Mouse (Mus musculus): Measurements from ENCODE around the gene Pde3a.
"Not testable (repeated sequence)": the region's sequence is repeated elsewhere in the genome, so short reads cannot be mapped to it uniquely, and the experiment has no call there.

Gene Pde3a

DNA sequence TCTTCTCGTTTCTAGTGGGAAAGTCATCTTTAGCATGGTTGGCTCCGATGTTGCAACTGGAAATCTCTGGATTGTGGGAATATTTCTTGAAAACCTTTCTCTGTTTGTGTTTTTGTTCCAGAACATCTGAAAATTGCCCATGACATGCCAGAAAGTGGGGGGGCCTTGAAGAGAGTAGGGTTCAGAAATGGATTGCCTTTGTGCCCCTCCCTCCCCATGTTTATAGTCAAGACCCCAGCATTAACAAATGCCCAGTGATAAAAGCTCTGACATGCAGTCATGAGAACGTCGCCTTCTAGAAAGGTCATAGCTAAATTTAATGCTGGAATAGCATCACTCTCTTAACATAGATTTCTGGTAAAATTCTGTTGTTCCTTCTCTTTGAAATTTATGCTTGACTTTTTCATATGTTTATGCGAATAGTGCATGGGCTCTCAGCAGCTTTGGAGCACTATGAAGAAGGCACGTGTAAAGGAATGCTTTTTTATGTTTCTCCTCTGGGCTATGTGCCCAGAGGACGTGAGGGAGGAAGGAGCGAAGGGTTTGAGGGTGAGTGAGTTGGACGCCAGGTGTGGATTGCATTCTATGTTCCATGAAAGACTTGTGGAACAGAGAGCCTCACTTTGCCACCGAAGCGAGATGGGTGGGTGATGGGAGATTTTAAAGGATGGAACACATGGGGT lies 19.0 kb downstream of the Pde3a start:
- no peak for DNase-seq (ENCODE audit: low spot score)

DNA sequence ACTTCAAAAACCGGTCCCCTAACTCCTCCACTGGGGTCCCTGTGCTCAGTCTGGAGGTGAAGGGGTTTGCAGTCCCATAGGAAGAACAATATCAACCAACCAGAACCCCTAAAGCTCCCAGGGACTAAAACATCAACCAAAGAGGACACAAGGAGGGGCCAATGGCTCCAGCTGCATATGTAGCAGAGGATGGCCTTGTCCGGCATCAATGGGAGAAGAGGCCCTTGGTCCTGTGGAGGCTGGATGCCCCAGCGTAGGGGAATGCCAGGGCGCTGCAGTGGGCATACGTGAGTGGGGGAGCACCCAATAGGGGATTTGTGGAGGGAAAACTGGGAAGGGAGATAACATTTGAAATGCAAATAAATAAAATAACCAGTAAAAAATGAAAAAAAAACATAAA lies 19.8 kb downstream of the Pde3a start:
- DNase-seq (ENCODE audit: low spot score), result no peak

DNA sequence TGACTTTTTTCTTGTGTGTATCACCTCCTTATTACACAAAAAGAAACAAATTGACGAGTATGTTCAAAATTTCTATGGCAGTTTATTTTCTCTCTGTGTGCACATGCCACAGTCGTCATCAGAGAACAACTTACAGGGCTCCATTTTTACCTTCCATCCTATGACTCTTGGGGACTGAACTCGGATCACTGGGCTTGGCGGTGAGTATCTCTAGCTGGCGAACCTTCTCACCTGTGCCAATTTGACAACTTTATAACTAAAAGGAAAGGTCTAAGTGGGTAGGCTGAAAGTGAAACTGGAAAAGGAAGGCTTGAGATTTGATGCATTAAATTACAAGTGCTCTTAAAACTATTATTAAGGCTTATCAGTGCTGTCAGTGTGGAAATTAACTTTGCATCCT lies 22.1 kb downstream of the Pde3a start:
- no peak for DNase-seq (ENCODE audit: low spot score)

DNA sequence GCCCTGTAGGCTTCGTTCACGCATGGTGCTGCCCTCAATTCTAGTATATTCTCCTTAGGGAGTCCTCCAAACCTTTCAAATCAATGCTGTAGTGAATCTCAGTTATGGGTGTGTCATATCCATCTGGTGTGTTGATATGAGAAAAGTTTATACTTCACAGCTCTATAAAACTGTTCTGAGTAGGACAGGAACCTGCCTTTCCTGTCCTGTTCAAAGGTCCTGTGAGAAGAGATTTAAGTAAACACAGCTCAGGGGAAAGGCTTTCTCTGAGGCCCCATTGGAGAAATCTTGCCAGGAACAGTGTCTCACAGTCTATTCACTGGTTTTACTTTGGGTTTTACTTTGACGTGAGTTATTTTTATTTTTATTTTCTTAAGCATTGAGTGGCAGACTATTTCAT lies 22.5 kb downstream of the Pde3a start:
- DNase-seq (ENCODE audit: low spot score), result no peak

DNA sequence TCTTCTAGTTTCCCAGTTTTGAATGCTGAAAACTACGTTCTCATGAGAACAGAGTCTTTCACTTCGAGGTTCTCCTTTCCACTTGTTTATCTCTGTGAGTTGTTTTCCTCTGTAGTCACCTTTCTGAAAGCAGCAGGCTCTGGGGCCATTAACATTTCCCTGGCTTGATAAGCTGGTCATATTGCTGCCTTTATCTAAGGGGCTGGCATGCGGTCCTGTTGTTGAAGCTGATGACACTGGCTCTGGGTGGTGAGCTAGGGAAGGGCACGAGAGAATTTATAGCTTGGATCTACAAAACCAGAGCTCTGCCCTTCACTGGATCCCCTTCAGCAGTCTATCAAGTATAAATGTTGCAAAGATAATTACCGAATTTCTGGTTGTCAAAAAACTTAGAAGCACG lies 24.6 kb downstream of the Pde3a start:
- no peak for DNase-seq (ENCODE audit: low spot score)

DNA sequence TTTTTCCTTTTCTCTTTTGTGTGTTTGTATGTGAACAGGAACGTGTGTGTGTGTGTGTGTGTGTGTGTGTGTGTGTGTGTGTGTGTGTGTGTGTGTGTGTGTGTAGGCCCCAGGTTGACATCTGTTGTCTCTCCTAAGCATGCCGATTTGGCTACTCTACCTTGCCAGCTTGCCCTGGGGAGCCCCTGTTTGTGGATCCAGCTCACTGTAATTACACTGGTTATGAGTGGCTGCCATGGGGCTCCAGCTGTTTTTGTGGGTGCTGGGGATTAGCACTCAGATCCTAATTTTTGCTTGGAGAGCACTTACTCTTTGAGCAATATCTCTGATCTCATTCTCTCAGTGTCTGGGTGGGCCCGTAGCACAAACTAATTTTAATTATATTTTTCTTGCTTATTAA lies 32.6 kb downstream of the Pde3a start:
- DNase-seq (ENCODE audit: low spot score), result no peak

DNA sequence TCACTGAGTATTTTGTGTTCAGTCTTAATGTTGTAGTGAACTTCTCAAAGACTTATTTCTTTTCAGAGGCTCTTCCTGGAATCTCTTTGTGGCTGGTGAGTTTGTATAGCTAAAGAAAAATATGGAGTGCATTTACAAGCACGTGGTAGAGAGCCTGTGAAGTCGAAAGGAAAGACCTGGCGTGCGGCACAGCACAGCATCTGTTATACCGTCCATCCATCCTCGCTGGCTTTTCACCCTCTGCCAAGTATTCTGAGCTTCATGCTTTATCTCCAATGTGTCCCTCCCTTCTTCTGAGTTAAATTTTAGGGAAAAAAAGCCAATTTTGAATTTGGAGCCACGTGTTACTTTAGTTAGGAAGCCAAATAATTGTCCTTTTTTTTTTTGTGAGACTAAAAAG lies 33.7 kb downstream of the Pde3a start:
- DNase-seq (ENCODE audit: low spot score), result no peak

DNA sequence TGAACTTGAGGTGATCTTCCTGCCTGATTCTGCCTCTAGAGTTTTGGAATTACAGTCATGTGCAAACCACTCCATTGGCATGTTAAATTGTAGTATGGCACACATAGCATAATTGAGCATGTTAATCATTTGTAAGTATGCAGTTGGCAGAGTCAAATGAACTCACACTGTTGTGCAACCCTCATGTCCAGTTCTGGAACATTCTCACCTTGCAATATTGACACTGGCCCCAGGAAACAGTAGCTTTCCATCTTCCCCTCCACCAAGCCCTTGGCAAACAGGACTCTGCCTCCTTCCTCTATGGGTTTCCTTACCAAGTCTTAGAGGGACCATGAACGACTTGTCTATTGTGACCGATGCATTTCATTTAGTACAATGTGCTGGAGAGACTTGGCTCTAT lies 42.1 kb downstream of the Pde3a start:
- no peak for DNase-seq (ENCODE audit: low spot score)

DNA sequence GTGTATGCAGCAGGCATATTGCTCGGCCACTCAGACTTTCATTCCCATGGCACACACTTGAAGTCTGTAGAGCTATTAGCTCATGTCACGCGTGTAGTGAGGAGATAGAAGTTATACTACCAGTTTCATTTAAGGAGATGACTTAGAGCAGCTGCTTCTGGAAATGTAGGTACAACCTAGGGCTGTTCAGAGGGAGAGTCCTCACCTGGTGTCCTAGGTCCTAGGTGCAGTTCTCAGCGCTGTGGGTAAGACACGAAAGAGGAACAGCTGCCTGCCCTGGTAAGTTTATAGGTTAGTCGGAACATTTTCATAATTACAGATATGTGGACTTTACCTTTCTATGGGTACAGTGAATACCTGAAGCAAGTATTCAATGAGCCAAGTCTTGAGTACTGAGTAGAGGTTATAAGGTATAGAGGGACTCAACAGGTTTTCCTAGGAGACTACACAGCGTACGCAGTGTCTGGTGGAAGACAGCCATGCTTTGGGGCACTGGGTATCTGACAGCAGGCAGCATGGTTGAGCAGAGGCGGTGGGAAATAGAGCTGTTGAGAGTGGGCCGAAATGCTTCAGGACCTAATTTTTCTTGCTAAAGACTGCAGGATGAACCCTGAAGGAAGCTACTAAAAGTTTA lies 43.9 kb downstream of the Pde3a start:
- no peak for DNase-seq (ENCODE audit: low spot score)

DNA sequence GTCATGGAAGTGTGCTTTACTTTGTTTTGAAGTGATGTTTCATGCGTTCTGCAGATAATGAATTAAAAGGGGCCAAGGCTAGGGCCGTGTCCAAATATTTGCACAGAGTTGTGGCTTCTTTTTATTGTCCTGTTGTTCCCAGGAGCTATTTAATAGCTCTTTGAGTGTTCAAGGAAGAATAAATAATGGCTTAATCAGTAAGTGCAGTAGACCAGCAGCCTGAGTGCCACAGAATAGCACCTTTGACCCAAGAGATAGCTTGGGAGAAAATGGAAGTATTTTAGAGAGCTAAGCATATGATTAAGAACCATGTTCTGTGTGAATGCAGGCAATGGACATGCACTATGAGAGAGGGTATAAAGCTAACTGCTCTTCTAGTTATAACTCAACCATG lies 44.4 kb downstream of the Pde3a start:
- no peak for DNase-seq (ENCODE audit: low spot score)

DNA sequence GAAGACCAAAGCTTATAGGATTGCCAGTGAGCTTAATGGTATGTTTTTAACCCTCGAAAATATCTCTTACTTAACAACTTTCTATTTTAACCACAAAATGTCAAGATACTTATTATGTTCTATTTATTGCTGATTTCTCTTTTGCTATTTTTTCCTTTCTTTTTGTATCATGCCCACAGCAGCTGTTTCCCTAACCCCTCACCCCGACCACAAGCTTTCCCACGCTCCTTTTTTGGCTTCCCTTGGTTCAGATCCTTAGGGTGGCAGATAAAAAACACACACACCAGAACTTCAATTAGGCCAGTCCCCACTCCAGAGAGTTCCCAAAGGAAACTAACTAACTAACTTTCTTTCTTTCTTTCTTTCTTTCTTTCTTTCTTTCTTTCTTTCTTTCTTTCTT lies 46.2 kb downstream of the Pde3a start:
- no peak for DNase-seq (ENCODE audit: low spot score)

DNA sequence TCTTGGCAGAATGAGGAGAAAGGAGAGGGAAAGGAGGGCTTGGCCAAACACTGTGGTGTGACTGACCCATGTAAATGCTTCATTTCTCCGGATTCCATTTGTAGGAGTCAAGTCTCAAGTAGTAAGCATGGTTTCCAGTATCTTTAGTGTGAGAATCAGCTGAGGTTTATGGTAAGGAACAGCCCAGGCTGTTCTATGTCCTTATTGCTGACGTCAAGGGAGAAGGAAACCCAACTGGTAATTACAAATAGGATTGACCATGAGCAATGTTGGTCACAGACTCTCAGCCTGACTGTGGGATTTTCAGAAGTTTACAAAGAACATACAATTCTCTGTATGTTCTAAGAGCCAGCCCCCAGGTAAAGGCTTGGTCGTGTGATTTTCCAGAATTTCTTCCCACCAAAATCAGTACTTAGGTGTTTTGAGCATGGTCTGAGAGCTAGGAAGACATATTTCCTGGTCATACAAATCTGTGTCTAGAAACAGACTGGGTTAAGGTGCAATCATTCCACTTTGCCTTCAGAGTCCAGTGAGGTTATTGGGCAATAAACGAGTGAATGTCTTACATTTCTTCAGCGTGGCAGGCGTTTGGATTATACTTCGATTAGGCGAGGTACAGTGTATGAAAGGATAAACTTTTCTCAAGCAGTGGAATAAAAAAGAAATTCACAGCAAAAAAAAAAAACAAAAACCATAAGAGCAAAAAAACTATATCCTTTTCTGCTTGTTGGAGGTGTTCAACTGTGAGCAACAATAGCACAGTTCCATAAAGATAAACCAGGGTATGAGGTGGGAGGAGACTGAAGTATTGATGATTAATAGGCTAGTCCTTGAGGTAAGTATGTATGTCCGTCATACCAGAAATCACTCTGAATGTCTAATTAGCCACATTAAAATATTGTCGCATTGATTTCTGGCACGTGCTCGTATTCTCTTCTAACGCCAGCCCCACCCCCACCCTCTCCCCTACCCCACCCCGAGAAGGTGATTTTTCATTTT lies 53.0 kb downstream of the Pde3a start:
- DNase-seq (ENCODE audit: low spot score), result no peak

DNA sequence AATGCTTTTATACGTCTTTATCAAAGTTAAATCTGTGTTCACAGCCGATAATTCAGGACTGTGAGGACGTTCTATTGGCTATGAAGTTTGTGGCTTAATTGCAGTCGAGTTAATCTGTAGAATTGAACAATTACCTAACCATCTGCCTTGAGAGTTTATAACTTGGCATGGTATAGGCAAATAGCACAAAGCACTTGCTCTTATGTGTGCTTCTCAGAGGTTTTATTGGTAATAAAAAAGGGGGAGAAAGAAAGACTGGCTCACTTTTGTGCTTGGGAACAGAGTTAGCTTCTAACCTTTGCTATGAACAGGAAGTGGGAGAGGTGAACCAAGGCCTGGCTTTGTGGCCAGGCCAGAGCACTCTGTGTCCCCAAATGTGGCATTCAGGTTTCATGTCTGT lies 53.8 kb downstream of the Pde3a start:
- DNase-seq (ENCODE audit: low spot score), result no peak

DNA sequence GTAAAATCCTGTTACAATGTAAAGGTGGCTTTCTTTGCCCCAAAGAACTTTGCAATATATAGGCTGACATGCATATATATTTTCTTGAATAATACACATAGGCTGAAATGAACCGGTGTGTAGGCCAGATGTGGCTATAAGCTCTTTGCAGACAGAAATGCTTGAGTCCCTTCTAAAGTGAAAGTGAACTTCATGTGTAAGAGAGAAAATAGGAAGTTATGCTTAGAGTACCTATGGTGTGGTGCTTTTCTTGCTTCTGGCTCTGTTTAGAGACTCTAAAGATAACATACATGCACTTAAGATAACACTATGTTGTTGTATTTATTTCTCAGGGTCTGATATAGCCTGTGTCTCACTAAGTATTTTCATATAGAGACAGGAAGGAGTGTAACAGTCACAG lies 58.3 kb downstream of the Pde3a start:
- no peak for DNase-seq (ENCODE audit: low spot score)

DNA sequence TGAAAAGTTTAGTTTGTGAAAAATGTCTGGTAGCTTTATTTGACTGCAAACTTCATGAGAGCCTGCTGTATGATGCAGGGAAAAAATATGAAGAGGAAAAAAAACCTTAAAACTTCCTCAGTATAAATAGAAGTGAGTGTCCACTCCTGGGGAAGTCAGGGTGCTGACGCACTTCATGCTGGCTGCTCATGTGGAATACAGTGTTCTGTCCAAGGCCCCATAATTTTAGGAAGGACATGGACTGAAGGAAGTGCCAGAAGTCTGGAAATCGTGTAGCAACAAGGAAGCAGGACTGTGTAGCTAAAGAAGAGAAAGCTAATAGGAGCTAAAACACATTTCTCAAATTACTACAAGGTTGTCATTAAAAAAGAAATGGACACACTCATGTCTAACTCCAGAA lies 59.4 kb downstream of the Pde3a start:
- no peak for DNase-seq (ENCODE audit: low spot score)

DNA sequence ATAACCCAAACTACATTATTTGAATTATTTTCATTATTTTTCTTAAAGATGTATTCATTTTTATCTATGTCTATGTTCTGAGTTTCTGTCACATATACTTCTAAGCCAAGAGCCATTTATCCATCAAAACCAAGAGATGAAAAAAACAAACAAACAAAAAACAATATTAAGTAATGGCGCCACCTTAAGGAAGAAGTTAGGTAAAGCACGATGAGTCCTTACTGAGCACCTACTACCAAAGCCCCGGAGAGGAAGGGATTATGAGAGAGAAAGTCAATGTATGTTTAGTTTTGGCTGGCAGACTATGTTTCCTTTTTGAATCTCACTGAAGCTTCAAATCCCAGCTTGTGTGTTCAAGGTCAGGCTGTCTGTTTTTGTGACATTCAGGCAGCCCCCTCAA lies 60.8 kb downstream of the Pde3a start:
- no peak for DNase-seq (ENCODE audit: low spot score)

DNA sequence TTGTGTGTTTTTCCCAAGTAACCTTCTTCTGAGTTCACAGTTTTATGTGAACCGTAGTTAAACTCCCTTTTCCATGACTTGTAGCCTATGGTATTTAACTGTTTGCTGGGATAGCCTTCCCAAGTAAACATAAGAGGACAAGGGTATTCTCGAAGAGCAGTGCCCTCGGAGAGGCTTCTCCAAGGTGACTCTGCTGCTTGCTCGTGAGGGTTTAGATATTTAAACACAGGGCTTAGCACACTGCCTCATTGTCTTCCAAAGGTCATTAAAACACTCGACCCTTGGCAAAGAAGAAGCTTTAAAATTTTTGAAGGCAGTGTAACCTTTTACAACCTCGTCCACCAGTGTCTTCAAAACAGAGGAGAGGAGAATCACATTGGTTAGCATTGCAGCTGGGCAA lies 61.3 kb downstream of the Pde3a start:
- no peak for DNase-seq (ENCODE audit: low spot score)

DNA sequence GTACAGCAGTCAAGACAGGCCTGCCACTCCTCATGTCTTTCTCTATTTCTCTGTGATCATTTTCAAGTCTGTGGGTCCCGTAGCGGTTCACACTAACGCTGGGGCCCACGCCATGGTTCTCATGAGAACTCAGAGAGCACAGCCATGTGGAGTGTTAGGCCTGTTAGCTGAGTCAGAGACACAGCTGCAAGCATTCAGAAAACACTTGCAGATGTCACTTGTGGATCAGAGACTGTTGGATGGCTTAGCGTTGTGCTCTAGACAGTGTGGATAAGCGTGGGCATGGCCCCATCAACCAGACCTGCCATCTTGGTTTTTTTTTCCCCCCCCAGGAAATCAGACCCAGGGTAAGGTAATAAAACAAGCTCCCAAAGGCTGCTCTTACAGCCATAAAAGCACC lies 62.5 kb downstream of the Pde3a start:
- no peak for DNase-seq (ENCODE audit: low spot score)

DNA sequence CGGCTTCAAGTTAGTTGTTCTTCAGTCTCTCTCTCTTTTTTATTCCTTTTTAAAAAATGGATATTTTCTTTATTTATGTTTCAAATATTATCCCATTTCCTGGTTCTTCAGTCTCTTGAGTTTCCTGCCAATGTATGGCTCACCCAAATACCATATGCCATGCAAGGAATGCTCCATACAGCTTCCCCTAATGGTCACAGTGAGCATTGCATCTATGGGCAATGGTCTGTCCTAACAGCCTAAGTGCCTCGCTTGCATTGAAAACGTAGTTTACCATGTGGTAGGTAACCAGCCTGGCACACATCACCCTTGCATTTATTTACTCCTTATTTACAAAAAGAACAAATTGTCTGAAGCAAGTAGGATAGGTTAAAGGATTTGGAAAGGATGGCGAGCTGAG lies 64.0 kb downstream of the Pde3a start:
- DNase-seq (ENCODE audit: low spot score), result no peak

DNA sequence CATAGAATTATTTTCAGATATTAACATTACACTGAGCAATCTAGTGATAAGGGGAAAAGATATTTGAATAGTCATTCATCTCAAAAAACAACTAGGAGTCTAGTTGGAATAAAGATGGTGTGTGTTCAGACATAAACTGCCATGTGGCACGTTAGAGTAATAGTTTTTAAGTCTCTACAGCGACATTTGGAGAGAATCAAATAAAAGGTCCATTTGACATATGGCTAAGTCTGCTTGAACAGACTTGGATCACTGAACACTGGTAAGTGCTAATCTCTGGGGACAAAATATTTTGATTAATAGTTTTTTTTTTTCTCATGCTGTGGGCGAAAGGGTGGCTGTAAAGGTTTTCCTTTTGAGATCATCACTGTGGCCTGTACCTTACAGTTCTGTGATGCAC lies 69.4 kb downstream of the Pde3a start:
- DNase-seq (ENCODE audit: low spot score), result no peak

DNA sequence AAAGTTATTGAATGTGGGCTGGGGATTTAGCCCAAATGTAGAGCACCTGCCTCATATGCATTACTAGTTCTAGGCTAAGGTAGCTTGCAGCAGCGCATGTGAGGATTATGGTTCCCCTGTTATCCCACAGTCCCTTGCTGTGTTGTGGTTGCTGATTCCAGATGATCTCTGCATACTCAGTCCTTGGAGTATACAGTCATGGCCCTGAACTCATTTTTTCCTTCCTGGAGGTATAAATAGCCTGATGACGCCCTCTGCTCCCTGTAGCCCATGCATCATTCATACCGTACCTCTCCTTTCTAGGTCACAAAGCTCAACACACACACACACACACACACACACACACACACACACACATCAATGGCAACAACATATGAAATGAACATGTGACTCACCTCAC lies 72.2 kb downstream of the Pde3a start:
- DNase-seq (ENCODE audit: low spot score), result no peak

DNA sequence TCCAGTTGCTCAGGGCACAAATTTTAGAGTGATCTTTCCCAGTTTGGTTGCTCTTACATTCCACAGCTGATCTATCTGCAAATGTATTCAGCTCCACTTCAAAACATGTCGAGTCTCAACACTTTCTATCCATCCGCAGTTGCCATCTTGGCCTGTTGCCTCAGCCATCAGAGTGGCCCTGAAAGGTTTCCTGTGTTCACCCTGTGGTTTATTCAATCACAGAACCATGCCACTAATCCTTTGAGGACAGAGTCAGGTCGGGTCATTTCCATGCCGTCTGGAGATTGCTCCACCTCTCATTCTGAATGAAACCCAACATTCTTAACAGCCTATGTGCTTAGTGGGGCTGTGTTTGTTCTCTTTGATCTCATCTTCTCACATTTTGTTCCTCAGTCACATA lies 73.9 kb downstream of the Pde3a start:
- no peak for DNase-seq (ENCODE audit: low spot score)

DNA sequence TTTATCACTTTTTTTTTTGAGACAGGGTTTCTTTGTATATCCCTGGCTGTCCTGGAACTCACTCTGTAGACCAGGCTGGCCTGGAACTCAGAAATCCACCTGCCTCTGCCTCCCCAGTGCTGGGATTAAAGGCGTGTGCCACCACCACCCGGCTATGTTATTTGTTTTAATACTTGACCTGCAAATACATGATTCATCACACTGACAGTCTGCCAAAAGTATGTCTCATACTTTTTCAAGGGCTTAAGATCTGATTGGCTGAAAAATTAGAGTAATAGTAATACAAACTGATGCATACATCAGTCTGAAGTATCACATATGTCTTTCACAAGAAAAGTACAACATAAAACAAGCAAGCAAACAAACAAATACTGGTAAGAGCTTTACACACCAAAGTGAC lies 78.1 kb downstream of the Pde3a start:
- not testable (repeated sequence) for DNase-seq (ENCODE audit: low spot score)
